Mouse (Mus musculus) fat pad, adult 2 months (tissue): ENCODE results near the gene Zfp282.

Source experiments
- DNase-seq: peaks from one replicate; pipeline ENCODE4 v3.0.0-alpha.2; 2011; ENCODE audit warnings: low read depth, low spot score; ENCODE audit errors: extremely low read depth

Zfp282 gene

GRCm38 (mm10) chr6:47899416-47899815, 22.4 kb downstream of the Zfp282 start:
- no peak for DNase-seq

- DNase-seq: no peak
Observed at GRCm38 (mm10) chr6:47903587-47903986, 26.6 kb downstream of the Zfp282 start.

- no peak for DNase-seq
Observed at GRCm38 (mm10) chr6:47904361-47904760, 27.4 kb downstream of the Zfp282 start.

DNA sequence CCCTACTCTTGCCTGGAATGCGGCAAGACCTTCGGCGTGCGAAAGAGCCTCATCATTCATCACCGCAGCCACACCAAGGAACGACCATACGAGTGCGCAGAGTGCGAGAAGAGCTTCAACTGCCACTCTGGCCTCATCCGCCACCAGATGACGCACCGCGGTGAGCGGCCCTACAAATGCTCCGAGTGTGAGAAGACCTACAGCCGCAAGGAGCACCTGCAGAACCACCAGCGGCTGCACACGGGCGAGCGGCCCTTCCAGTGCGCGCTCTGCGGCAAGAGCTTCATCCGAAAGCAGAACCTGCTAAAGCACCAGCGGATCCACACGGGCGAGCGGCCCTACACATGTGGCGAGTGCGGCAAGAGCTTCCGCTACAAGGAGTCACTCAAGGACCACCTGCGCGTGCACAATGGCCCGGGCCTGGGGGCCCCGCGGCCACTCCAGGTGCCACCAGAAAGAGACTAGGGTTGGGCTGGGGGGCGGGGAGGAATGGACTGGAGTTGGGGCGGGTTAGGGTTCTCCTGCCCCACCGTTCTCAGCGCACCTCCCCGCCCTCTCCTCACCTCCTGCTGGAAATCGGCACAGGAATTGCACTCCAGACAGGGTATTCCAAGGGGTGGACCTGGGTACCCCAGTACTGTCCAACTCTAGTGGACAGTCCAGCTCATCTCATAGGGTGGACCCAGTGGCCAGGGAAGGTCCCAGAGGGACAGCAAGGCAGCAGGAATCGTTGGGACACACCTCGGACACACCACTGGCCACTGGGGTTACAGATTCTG, 28.1 kb downstream of the Zfp282 start:
- DNase-seq: no peak

- no peak for DNase-seq
Observed at GRCm38 (mm10) chr6:47906326-47906725, 29.3 kb downstream of the Zfp282 start.

DNA sequence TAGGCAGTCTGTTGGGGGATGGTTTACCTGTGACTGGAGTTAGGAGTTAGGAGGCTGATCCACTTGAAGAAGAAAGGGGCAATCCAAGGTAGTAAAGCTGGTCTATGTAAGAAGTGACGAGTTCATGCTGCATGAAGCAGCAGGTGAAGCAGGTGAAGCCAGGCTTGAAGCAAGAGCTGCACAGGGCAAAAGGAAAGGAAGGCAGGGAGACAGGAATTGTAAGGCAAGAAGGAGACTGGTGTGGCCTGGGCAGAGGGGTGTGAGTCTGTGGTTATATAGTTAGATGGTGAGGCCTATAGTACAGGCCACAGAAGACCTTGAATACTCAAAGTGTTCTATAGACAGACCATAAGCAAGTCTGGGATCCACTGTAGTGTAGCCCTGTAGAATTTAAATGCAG, 32.0 kb downstream of the Zfp282 start:
- no peak for DNase-seq

DNA sequence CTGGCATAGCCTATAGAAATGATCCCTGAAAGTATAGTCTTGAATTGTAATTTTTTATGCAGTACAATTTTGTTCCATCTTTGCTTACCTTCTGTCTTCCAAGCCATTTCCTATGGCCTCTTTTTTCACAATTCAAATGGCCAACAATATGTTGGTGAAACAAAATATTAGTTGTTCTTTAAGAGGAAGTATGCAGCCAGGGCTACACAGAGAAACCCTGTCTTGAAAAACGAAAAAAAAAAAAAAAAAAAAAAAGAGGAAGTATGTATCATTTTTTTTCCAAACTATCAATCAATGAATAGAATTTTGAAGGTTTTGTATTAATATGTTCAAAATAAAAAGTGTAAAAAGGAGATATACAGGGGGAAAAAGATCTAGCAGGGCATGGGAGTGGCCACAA, 34.6 kb downstream of the Zfp282 start:
- no peak for DNase-seq

- DNase-seq: peak; percentile 59
Observed at GRCm38 (mm10) chr6:47912991-47913390, 36.0 kb downstream of the Zfp282 start.

- DNase-seq: no peak
Observed at GRCm38 (mm10) chr6:47917051-47917450, 40.0 kb downstream of the Zfp282 start.

DNA sequence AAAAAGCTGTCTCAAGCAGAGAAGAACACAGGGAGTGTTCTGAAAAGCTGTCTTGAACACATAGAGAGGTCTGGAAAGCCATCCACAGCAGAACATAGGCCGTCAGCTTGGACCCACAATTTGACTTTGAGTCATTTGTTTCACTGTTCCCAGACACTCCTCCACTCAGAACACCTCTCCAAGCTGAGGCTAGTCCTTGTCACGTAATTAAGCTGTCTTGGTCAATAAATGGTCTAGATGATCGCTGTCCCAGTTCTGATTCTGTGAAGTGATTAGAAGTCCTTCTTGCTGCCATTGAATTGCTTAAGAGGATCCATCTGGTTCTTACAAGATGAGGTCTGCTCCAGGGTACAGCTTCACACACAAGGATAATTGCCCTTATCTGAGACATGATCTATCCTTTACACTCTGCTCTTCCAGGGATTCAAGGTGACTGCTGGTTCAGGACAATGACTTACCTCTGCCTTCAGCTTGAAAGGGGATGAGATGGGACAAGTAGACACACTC, 41.8 kb downstream of the Zfp282 start:
- peak; percentile 98 for DNase-seq

- DNase-seq: no peak
Observed at GRCm38 (mm10) chr6:47919646-47920446, 42.8 kb downstream of the Zfp282 start.

- no peak for DNase-seq
Observed at GRCm38 (mm10) chr6:47920447-47921340, 43.7 kb downstream of the Zfp282 start, which contains the start of gene Zfp212. Zfp212 (plus strand) TSS chr6:47920476.

DNA sequence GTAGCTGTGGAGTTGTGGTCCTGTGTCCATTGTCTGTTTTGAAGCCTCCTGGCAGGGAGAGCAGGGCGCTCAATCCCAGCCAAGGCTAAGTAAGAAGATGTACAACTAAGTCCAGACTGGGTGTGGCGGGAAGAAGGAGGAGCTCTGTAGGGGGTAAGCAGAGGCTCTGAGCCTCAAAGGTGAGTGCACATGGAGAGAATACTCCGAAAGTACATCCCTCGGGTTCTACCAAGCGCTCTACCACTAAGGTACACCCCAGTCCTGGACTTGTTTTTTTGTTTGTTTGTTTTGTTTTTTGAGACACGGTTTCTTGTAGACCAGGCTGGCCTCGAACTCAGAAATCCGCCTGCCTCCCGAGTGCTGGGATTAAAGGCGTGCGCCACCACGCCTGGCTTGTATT, 65.5 kb downstream of the Zfp282 start:
- DNase-seq: no peak

DNA sequence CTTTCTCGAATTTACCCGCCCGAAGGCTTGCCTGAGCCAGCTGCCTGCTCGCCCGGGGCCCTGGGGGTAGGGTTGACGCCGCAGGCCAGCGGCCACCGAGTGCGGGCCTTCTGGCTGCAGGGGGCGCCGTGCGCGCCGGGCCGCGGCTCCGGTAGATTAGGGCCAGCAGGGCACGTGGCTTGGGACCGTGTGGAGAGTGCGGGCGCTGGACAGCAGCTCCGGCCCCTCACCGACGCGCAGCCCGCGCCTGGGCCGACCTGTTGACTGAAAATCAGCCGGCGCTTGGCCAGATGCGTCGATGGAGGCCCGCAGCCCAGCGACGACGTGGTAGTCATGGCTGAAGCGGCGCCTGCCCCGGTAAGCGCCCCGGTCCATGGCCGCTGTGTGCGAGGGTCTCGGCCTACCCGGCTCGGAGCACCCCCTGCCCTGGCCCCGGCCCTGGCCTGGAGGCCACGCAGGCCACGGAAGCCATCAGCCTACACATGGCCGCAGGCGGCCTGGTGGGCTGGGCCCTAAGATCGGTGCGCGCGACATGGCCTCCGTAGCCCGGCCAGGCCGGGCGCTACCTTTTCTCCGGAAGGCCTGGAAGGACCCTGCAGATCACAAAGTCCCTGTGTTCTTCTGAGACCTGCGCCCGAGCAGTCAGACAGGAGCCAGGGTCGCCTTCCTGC, 66.2 kb downstream of the Zfp282 start:
- DNase-seq: no peak

DNA sequence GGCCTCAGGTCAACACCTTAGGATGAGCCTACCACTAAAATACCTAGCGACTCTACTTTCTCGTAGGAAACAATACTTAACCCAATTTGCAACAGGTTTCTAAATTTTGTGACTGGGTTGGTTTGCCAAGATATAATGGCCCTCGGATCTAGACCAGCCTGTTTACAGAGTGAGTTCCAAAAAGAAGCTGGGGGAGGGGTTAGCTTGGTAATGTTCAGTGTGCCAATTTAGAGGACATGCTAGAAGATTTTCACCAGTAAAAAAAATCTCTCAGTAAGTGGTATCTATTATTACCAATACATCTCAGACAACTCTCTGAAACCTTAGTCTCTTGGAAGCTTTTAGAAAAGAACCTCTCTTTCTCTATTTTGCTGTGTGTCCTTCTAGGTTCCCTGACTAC, 66.7 kb downstream of the Zfp282 start:
- DNase-seq: no peak

GRCm38 (mm10) chr6:47947388-47947787, 70.4 kb downstream of the Zfp282 start:
- DNase-seq: no peak

DNA sequence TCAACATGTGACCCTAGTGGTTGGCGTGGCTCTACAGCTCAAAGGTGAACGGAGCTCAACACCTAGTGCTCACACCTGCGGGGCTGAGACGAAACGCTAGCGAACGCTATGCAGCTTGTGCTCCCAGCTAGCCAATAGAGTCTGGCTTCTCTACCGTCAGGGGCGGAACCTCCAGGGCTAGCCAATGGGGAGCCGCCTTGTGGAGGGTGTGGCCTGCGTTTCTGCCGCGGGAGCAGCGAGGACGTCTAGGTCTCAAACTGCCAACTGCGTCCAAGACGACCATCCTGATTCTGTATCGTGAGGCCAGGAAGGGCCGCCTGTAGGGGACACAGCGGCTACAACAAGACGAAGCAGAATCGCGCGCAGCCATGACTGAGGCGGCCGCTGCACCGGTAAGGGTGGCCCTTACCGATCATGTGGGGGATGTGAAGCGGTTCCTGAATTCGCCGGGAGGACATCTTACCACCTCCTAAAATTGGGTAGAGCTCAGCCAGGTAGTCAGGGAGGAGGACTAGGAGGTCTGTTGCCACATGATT, 76.3 kb downstream of the Zfp282 start, which contains the start of gene Zfp956:
Gene Zfp956, plus strand, starts transcription at position 200 of the 536 bp plus-strand sequence.
- peak; percentile 47 for DNase-seq

GRCm38 (mm10) chr6:47954425-47954824, 77.4 kb downstream of the Zfp282 start:
- no peak for DNase-seq

- peak; percentile 80 for DNase-seq
Observed at GRCm38 (mm10) chr6:47957816-47958215, 80.8 kb downstream of the Zfp282 start.
